In the genomic region with DNA sequence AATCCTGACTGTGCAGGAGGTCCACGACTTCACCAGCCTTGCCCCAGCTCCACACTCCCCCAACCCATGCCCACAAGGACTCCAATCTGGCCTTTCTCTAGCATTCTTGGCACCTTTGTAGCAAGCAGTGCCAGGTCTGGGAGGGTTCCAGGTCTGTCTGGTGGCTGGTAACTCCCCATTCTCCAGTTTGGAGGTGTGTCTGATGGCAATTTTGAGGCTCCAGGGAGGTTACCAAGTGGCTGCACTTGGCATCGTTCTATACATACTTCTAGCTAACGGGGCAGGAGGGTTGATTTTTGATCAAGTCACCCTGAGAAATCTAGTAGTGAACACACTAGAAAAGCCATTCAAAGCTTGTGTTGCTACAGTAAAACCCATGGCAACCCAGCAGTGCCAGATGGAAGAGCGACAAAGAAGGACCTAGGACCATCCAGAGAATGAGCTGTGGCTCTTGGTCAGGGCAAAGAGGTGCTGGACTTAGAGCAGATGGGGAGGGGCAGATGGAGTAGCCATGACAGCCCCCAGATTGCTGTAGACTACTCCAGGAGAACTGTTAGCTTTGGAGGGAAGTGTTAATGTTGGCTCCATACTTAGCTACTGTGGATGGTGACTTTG, we compare ENCODE assay signal across 9 mouse cellular contexts.
DNase-seq lines count a peak whose midpoint lies in the region; ATAC-seq and TF ChIP-seq lines count a peak whose summit lies in the region.
"Had no signal": no experiment of that assay in that cellular context is flagged by ENCODE, and none has a peak within 500 bp of the region (broad histone marks: within the 10 kb centered on the region; RNA-seq: fewer than 3 reads in every experiment).

No protein-coding gene starts in this region.

- TF ChIP-seq CTCF in forebrain, postnatal 0 days (IDR thresholded peaks at IDR 0.05; ENCODE audit: low read depth), result no peak

- DNase-seq in left cerebral cortex, adult 11 months (ENCODE audit: low spot score), result peak; percentile 7
- DNase-seq in left cerebral cortex, postnatal 36 days (ENCODE audit: low spot score in 2 of 2), result no peak
- no peak for DNase-seq in forebrain, postnatal 0 days
- DNase-seq in layer of hippocampus, adult 8-10 months (ENCODE audit: low spot score in 2 of 2), result peak; percentile 45 to 51
- DNase-seq in urinary bladder, postnatal 10 days (ENCODE audit: low spot score), result no peak
- no peak for DNase-seq in thymus, postnatal 14 days
- no peak for DNase-seq in heart, postnatal 4 days

- 0 out of 2 replicates have a peak, but pooled peaks cover 2% of the 10 kb centered on the region for H3K4me1 ChIP-seq in forebrain, postnatal 0 days (ENCODE audit: insufficient read depth)
- peaks cover 25% of the 10 kb centered on the region for H3K4me1 ChIP-seq in midbrain, embryonic 16.5 days (ENCODE audit: control insufficient read depth, insufficient read depth, low read length)
- H3K4me1 ChIP-seq: megakaryocyte, embryonic 14.5 days had no signal

- H3K9ac ChIP-seq in forebrain, postnatal 0 days, result no peak overlapping the region
- no peak overlapping the region for H3K9ac ChIP-seq in midbrain, embryonic 16.5 days (ENCODE audit: low read depth, low read length)

- no peaks in the 10 kb centered on the region for H3K9me3 ChIP-seq in forebrain, postnatal 0 days (ENCODE audit: low read length)
- no peaks in the 10 kb centered on the region for H3K9me3 ChIP-seq in midbrain, embryonic 16.5 days (replicated peaks; ENCODE audit: control insufficient read depth, low read length, poor library complexity, severe bottlenecking)
- H3K9me3 ChIP-seq: megakaryocyte, embryonic 14.5 days had no signal

- no peak overlapping the region for H3K4me2 ChIP-seq in forebrain, postnatal 0 days (ENCODE audit: low read depth)
- H3K4me2 ChIP-seq in midbrain, embryonic 16.5 days (ENCODE audit: low read length), result no peak overlapping the region

- H3K4me3 ChIP-seq in forebrain, postnatal 0 days (ENCODE audit: low read depth, low read length), result no peak overlapping the region
- H3K4me3 ChIP-seq in midbrain, embryonic 16.5 days (ENCODE audit: low read depth, low read length), result no peak overlapping the region
- H3K4me3 ChIP-seq: megakaryocyte, embryonic 14.5 days had no signal

- intact Hi-C loops in left cerebral cortex, postnatal 36 days (cut with DNase I), result no loop called here

- WGBS in forebrain, postnatal 0 days, result 56% methylated on average over 4 of the region's 4 CpGs
- WGBS in midbrain, embryonic 16.5 days, result 78% methylated on average over 4 of the region's 4 CpGs

- no peak overlapping the region for H3K27ac ChIP-seq in forebrain, postnatal 0 days (ENCODE audit: low read depth, low read length)
- peak overlapping the region; percentile 54 for H3K27ac ChIP-seq in midbrain, embryonic 16.5 days (ENCODE audit: low read length)

- ATAC-seq in forebrain, postnatal 0 days, result peak; percentile 80
- peak; percentile 54; the same call in 1 of the 2 replicates for ATAC-seq in midbrain, embryonic 16.5 days

- no peaks in the 10 kb centered on the region for H3K36me3 ChIP-seq in forebrain, postnatal 0 days (ENCODE audit: insufficient read depth)
- no peaks in the 10 kb centered on the region for H3K36me3 ChIP-seq in midbrain, embryonic 16.5 days (ENCODE audit: control insufficient read depth, insufficient read depth, low read length)

- peaks cover 9% of the 10 kb centered on the region; the same call in 1 of the 2 replicates for H3K27me3 ChIP-seq in forebrain, postnatal 0 days (ENCODE audit: insufficient read depth, low read length)
- 0 out of 2 replicates have a peak, but pooled peaks cover 3% of the 10 kb centered on the region for H3K27me3 ChIP-seq in midbrain, embryonic 16.5 days (ENCODE audit: control insufficient read depth, insufficient read depth, low read depth, low read length)
- H3K27me3 ChIP-seq: megakaryocyte, embryonic 14.5 days had no signal

Comparison
In these comparisons a context has a peak if more than half of its experiments do, and no peak if none do; other contexts are left out.
1. DNase-seq: peak in left cerebral cortex, adult 11 months (single experiment) and layer of hippocampus, adult 8-10 months (2 of 2); none in left cerebral cortex, postnatal 36 days (0 of 2), forebrain, postnatal 0 days (single experiment), urinary bladder, postnatal 10 days (single experiment), thymus, postnatal 14 days (single experiment) and heart, postnatal 4 days (single experiment).